Comparison of ENCODE assay signal across 23 mouse cellular contexts in genomic region chr4:86557371-86557770, GRCm38 (mm10). TPM values are rescaled to one million over a fixed set of nuclear protein-coding genes. Genes with fewer than 3 reads are reported as not detected.
A peak's percentile ranks its signal among the peaks of the same experiment; 100 is the strongest.
DNase-seq lines count a peak whose midpoint lies in the region; ATAC-seq lines count a peak whose summit lies in the region.
"Had no signal": no experiment of that assay in that cellular context is flagged by ENCODE, and none has a peak within 500 bp of the region (broad histone marks: within the 10 kb centered on the region; RNA-seq: fewer than 3 reads in every experiment).

No protein-coding gene starts in this region.

- H3K36me3 ChIP-seq in midbrain, embryonic 11.5 days (ENCODE audit: control insufficient read depth, insufficient read depth, low read length), result no peaks in the 10 kb centered on the region
- H3K36me3 ChIP-seq in midbrain, embryonic 10.5 days, result no peaks in the 10 kb centered on the region
- no peaks in the 10 kb centered on the region for H3K36me3 ChIP-seq in limb, embryonic 10.5 days
- H3K36me3 ChIP-seq: embryonic facial prominence, embryonic 13.5 days; forebrain, embryonic 10.5 days; forebrain, embryonic 12.5 days had no signal

- no peak overlapping the region for H3K27ac ChIP-seq in midbrain, embryonic 11.5 days (ENCODE audit: low read depth, low read length)
- H3K27ac ChIP-seq in midbrain, embryonic 10.5 days (replicated peaks), result no peak overlapping the region
- 0 out of 2 replicates have a peak overlapping the region, but pooled peaks have one; percentile 3 for H3K27ac ChIP-seq in limb, embryonic 10.5 days
- H3K27ac ChIP-seq: embryonic facial prominence, embryonic 13.5 days; forebrain, embryonic 10.5 days; forebrain, embryonic 12.5 days had no signal

- no peak overlapping the region for H3K9ac ChIP-seq in midbrain, embryonic 11.5 days (ENCODE audit: low read length)
- H3K9ac ChIP-seq: embryonic facial prominence, embryonic 13.5 days; forebrain, embryonic 12.5 days had no signal

- WGBS in midbrain, embryonic 11.5 days, result 71% methylated on average over 7 of the region's 7 CpGs
- WGBS in midbrain, embryonic 10.5 days, result 77% methylated on average over 7 of the region's 7 CpGs
- 86% methylated on average over 7 of the region's 7 CpGs for WGBS in limb, embryonic 10.5 days

- H3K27me3 ChIP-seq in midbrain, embryonic 11.5 days (ENCODE audit: control insufficient read depth, insufficient read depth, low read length), result no peaks in the 10 kb centered on the region
- no peaks in the 10 kb centered on the region for H3K27me3 ChIP-seq in midbrain, embryonic 10.5 days (ENCODE audit: low read depth, poor library complexity, severe bottlenecking)
- H3K27me3 ChIP-seq in limb, embryonic 10.5 days (ENCODE audit: low read depth, poor library complexity, severe bottlenecking), result no peaks in the 10 kb centered on the region
- H3K27me3 ChIP-seq: forebrain, embryonic 12.5 days had no signal

- no peak overlapping the region for H3K4me3 ChIP-seq in midbrain, embryonic 11.5 days (ENCODE audit: low read depth, low read length)
- no peak overlapping the region for H3K4me3 ChIP-seq in midbrain, embryonic 10.5 days
- no peak overlapping the region for H3K4me3 ChIP-seq in limb, embryonic 10.5 days
- H3K4me3 ChIP-seq: embryonic facial prominence, embryonic 13.5 days; forebrain, embryonic 10.5 days; forebrain, embryonic 12.5 days had no signal

- peak; percentile 28 for DNase-seq in midbrain, embryonic 11.5 days (ENCODE audit: low spot score, missing footprints)
- no peak for DNase-seq in midbrain, embryonic 10.5 days (ENCODE audit: low spot score)
- DNase-seq in NIH3T3 (ENCODE audit: low read depth), result peak; percentile 18
- peak; percentile 63 for DNase-seq in fat pad, adult 2 months (ENCODE audit: extremely low read depth, low read depth, low spot score)
- DNase-seq in limb, embryonic 10.5 days (ENCODE audit: low spot score), result no peak
- no peak for DNase-seq in adrenal gland, postnatal 4 days (ENCODE audit: low spot score in 2 of 2)
- no peak for DNase-seq in kidney, adult 11 months
- DNase-seq: adrenal gland, adult 2 months; adrenal gland, postnatal 10 days; adrenal gland, postnatal 25 days; cerebellum, adult 11-12 months; cerebellum, adult 2 months; cerebellum, adult 9-10 months; cerebellum, postnatal 10 days; cerebellum, postnatal 25 days had no signal

- ATAC-seq in midbrain, embryonic 11.5 days (ENCODE audit: low FRiP score), result no peak
- ATAC-seq: forebrain, embryonic 14.5 days; forebrain, embryonic 16.5 days had no signal

- H3K4me1 ChIP-seq in midbrain, embryonic 11.5 days (ENCODE audit: control insufficient read depth, insufficient read depth, low read length), result no peaks in the 10 kb centered on the region
- no peaks in the 10 kb centered on the region for H3K4me1 ChIP-seq in midbrain, embryonic 10.5 days
- 0 out of 2 replicates have a peak, but pooled peaks cover 3% of the 10 kb centered on the region for H3K4me1 ChIP-seq in limb, embryonic 10.5 days
- H3K4me1 ChIP-seq: embryonic facial prominence, embryonic 13.5 days; forebrain, embryonic 10.5 days; forebrain, embryonic 12.5 days had no signal

- no peak overlapping the region for H3K4me2 ChIP-seq in midbrain, embryonic 11.5 days
- H3K4me2 ChIP-seq: embryonic facial prominence, embryonic 13.5 days; forebrain, embryonic 12.5 days had no signal

- H3K9me3 ChIP-seq in midbrain, embryonic 11.5 days (ENCODE audit: control insufficient read depth, low read length), result no peaks in the 10 kb centered on the region
- H3K9me3 ChIP-seq in midbrain, embryonic 10.5 days (replicated peaks), result no peaks in the 10 kb centered on the region
- no peaks in the 10 kb centered on the region for H3K9me3 ChIP-seq in limb, embryonic 10.5 days (replicated peaks)
- H3K9me3 ChIP-seq: embryonic facial prominence, embryonic 13.5 days; forebrain, embryonic 10.5 days; forebrain, embryonic 12.5 days had no signal

RNA-seq across cellular contexts. Expression of gene Saxo1, which starts 0.8 kb away (rescaled TPM):
- not detected in 2 replicates for polyA plus RNA-seq in midbrain, embryonic 11.5 days (2014; fragmentation: Nextera tagmentation; extraction: Ambion mirVana)
- polyA plus RNA-seq in midbrain, embryonic 10.5 days (2016; fragmentation: Nextera tagmentation; extraction: Ambion mirVana), result not detected in 2 replicates
- not detected in 2 replicates for polyA plus RNA-seq in limb, embryonic 10.5 days (2016; fragmentation: Nextera tagmentation; extraction: Ambion mirVana)
- not detected for total RNA-seq in adrenal gland, postnatal 4 days (2021)
- total RNA-seq: adrenal gland, adult 2 months; adrenal gland, postnatal 10 days; adrenal gland, postnatal 25 days; MEL had no signal
- polyA plus RNA-seq: adrenal gland, adult 2 months; C2C12; cerebellum, adult 2 months; embryonic facial prominence, embryonic 11.5 days; forebrain, embryonic 10.5 days; forebrain, embryonic 12.5 days; forebrain, embryonic 14.5 days; forebrain, embryonic 16.5 days had no signal

RNA-seq across cellular contexts. Expression of gene Rraga, which starts 18.1 kb away (rescaled TPM):
- 129 and 136 TPM in 2 replicates for polyA plus RNA-seq in midbrain, embryonic 11.5 days (2014; fragmentation: Nextera tagmentation; extraction: Ambion mirVana)
- 62.5 and 81.1 TPM in 2 replicates for polyA plus RNA-seq in midbrain, embryonic 10.5 days (2016; fragmentation: Nextera tagmentation; extraction: Ambion mirVana)
- polyA plus RNA-seq in limb, embryonic 10.5 days (2016; fragmentation: Nextera tagmentation; extraction: Ambion mirVana), result 46.3 and 48.5 TPM in 2 replicates
- 10 to 100 TPM; 97.7 to 98.9 TPM for total RNA-seq in adrenal gland, postnatal 4 days (2021)

RNA-seq across cellular contexts. Expression of gene Haus6, which starts 54.5 kb away (rescaled TPM):
- polyA plus RNA-seq in midbrain, embryonic 11.5 days (2014; fragmentation: Nextera tagmentation; extraction: Ambion mirVana), result 28.8 and 29.7 TPM in 2 replicates
- polyA plus RNA-seq in midbrain, embryonic 10.5 days (2016; fragmentation: Nextera tagmentation; extraction: Ambion mirVana), result 29.1 and 30.7 TPM in 2 replicates
- 30.1 and 30.9 TPM in 2 replicates for polyA plus RNA-seq in limb, embryonic 10.5 days (2016; fragmentation: Nextera tagmentation; extraction: Ambion mirVana)
- 10 to 100 TPM; 14.1 to 15.7 TPM for total RNA-seq in adrenal gland, postnatal 4 days (2021)

Comparison
In these comparisons a context has a peak if more than half of its experiments do, and no peak if none do; other contexts are left out.
1. DNase-seq: peak in midbrain, embryonic 11.5 days (single experiment), NIH3T3 (single experiment) and fat pad, adult 2 months (single experiment); none in midbrain, embryonic 10.5 days (single experiment), limb, embryonic 10.5 days (single experiment), adrenal gland, postnatal 4 days (0 of 2) and kidney, adult 11 months (single experiment).